Mouse (Mus musculus) erythroblast, embryonic 14.5 days (primary cell): ENCODE measurements at regions not wholly inside any gene's neighbourhood (a gene's known extent, or its start where the extent isn't known, plus 50 kb on each side); places are given as distances from the start of the nearest gene placed in this dataset.

Experiments
- GATA1 ChIP-seq: IDR thresholded peaks from 2 replicates; pipeline ENCODE4 v1.6.1; 2012; ENCODE audit warnings: low read length, inconsistent platforms, mixed read lengths
- TAL1 ChIP-seq: IDR thresholded peaks from 3 replicates; pipeline ENCODE4 v1.6.1; 2012; ENCODE audit warnings: low read length, inconsistent platforms, mixed read lengths

- TF ChIP-seq TAL1 (no peak), GATA1 (no peak)
These were observed 65.3 kb upstream of the Rgma start for GRCm38 (mm10) chr7:73310056-73310455.
